Mouse (Mus musculus): Measurements from ENCODE around the gene Golga1. TPM values are rescaled to one million over a fixed set of nuclear protein-coding genes. Genes with fewer than 3 reads are reported as not detected.

Gene Golga1
- total RNA-seq, 4 experiments from 2014 or later: 12.0 to 15.7 (median 14.1) TPM

- no peak for DNase-seq (ENCODE audit: low spot score)
These were observed 59.1 kb downstream of the Golga1 start for GRCm38 (mm10) chr2:39006149-39006730.

GRCm38 (mm10) chr2:39005574-39006079, 59.7 kb downstream of the Golga1 start, which contains the start of gene Rpl35:
TSS of gene Rpl35 (minus strand) at chr2:39005624.
- no peak for DNase-seq (ENCODE audit: low spot score)

DNA sequence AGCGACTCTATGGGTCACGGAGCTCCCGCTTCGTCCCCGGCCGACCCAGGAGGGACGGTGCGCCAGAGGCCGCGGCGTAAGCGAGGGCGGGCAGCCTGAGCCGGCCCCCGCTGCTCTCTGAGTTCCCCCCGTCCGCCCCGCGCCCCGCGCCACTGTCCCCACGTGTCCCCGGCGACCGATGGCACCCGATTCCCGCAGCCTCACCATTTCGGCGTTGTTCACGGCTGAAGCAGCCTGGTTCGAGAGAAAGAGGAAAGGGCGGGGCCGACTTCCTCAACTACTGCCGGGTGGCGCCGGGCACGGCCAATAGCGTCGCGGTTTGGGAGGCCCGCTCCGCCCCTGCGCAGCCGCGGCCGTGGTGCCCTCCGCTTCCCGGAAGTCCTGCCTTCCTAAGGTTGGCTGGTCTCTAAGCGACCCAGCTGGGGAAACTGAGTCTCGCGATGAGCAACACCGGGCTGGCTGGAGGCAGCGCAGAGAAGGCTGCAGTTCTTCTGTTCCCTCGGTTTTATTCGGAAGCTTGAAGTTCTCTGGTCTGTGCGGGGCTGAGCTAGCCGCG, 60.4 kb downstream of the Golga1 start, which contains the start of gene Arpc5l:
Gene Arpc5l, plus strand, starts transcription at position 469 of the 556 bp plus-strand sequence.
- peak; percentile 91 for DNase-seq (ENCODE audit: low spot score)

- no peak for DNase-seq (ENCODE audit: low spot score)
These were observed 61.0 kb downstream of the Golga1 start for GRCm38 (mm10) chr2:39004372-39004771.

DNA sequence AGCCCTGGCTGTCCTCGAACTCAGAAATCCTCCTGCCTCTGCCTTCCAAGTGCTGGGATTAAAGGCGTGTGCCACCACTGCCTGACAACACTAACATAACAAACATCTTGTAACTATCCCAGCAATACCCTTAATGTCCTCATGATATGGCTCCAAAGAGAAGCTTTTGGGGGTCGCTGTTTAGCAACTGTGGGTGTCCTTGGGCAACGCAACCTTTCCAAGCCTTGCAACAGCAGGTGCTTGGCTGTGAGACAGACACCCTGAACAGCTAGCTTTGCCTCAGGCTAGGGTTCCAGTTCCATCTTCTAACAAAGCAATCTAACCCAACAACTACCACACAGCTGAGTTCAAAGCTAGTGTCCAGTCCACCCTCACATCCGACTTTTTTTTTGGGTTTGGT, 61.8 kb downstream of the Golga1 start:
- DNase-seq (ENCODE audit: low spot score): no peak

GRCm38 (mm10) chr2:39003106-39003505, 62.2 kb downstream of the Golga1 start:
- no peak for DNase-seq (ENCODE audit: low spot score)

- DNase-seq (ENCODE audit: low spot score): no peak
These were observed 63.5 kb downstream of the Golga1 start for GRCm38 (mm10) chr2:39001866-39002265.

GRCm38 (mm10) chr2:39000587-39000919, 64.8 kb downstream of the Golga1 start:
- no peak for DNase-seq (ENCODE audit: low spot score)

GRCm38 (mm10) chr2:38999910-39000586, 65.3 kb downstream of the Golga1 start:
- DNase-seq (ENCODE audit: low spot score): no peak

DNA sequence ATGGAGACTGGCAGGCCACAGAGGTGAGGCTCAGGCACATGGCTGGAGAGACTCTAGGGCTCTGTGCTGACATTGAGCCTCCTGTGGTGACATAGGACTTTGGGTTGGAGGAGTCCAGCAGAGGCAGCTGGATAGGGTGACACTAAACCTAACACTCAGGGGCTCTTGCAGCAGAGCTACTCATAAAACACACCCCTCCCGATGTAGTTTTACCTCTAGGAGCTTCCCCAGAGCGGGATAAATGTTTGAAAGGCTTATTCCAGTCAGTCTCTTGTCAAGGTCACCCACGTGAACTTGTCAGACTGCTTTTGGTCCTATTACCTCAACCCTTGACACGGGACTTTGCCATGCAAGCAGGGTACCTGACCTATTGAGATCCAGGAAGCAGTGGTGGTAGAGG, 66.0 kb downstream of the Golga1 start:
- DNase-seq (ENCODE audit: low spot score): no peak

GRCm38 (mm10) chr2:38997386-38998374, 67.7 kb downstream of the Golga1 start, which contains the start of gene Wdr38:
TSS of gene Wdr38 (plus strand) at chr2:38997476.
- peak; percentile 90 for DNase-seq (ENCODE audit: low spot score)

GRCm38 (mm10) chr2:38992452-38992851, 72.9 kb downstream of the Golga1 start:
- no peak for DNase-seq (ENCODE audit: low spot score)

DNA sequence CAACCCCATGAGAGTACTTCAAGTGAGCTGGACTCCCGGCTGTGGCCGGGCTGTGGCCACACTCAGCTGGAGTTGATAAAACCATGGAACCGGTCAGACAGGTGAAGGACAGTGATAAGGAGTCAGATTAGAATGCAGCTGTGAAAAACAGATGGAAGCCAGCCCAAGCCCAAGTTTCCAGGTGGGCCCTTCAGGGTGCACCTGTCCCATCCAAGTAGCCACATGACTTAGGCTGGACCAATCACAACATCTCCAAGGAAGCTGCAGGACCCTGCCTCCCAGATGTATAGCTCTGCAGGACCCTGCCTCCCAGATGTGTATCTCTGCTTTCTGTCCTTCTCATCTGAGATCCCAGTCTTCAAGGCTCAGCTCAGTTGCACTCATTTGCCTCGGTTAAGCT, 73.3 kb downstream of the Golga1 start:
- DNase-seq (ENCODE audit: low spot score): no peak

DNA sequence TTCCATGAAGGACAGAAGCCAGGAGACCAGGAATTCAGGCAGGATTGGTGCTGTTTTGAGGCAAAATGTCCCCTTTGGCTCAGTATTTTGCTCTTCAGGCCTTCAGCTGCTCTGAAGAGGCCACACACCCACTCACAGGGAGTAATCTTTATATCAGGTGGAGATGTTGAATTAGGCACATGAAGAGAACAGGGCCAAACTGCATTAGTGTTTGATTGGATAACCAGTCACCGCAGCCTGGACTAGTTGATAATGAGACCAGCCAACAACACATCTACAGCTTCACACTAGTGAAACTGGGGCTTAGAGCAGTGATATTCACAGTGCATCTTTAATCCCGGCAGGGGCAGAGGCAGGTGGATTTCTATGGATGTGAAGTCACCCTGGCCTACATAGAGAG, 76.4 kb downstream of the Golga1 start:
- DNase-seq (ENCODE audit: low spot score): no peak

DNA sequence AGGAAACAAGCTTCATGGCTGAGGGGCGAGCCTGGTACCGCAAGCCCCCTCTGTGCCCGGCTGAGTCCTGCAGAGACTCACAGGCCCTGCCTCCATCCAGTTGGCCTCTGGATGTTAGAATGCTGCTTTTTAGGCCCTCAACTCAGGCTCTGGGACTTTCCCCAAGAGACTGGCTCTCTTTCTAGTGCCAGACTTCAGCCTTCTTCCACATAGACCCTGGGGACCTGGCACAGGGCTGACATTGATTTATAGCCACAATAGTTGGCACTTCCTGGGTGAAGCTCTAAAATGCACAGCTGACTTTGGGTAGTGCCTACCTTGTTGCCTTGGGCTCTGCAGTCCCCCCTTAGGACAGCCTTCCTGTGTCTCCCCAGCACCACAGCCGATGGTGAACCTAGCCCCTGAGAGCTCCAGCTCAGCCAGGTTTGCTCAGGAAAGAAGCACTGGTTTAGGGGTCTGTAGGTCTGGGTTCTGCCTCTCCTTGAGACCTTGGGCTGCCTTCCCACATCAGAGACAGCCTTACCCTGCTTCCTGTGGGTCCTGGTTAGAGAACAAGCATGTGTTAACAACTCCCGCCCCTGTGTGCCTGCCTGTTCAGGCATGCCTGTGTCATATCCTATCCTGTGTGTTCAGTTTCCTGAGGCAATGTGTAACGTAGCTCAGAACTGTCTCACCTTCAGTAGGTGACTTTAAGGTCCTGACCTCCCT, 77.4 kb downstream of the Golga1 start:
- no peak for DNase-seq (ENCODE audit: low spot score)

GRCm38 (mm10) chr2:38987371-38987770, 78.0 kb downstream of the Golga1 start:
- no peak for DNase-seq (ENCODE audit: low spot score)

DNA sequence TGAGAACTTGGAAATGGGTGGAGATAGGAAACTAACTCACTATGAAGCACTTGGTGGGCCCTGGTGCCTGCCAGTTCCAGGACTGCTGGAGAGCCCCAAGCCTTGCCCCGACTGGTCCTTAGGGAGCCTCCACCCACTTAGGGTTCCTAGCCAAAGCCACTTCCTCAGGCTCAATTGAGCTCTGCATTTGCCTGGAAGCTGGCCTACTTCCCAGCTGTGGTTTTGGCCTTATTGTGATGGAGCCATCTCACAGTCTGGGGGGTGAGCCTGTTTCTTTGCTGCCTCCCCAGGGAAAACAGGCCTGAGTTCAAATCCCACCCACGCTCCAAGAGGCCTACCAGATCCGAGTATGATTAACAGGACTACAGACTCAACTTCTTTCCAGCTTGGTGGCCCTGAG, 78.8 kb downstream of the Golga1 start:
- DNase-seq (ENCODE audit: low spot score): peak; percentile 80

GRCm38 (mm10) chr2:38983456-38983855, 81.9 kb downstream of the Golga1 start:
- no peak for DNase-seq (ENCODE audit: low spot score)

- DNase-seq (ENCODE audit: low spot score): no peak
These were observed 87.5 kb downstream of the Golga1 start for GRCm38 (mm10) chr2:38977837-38978236.

DNA sequence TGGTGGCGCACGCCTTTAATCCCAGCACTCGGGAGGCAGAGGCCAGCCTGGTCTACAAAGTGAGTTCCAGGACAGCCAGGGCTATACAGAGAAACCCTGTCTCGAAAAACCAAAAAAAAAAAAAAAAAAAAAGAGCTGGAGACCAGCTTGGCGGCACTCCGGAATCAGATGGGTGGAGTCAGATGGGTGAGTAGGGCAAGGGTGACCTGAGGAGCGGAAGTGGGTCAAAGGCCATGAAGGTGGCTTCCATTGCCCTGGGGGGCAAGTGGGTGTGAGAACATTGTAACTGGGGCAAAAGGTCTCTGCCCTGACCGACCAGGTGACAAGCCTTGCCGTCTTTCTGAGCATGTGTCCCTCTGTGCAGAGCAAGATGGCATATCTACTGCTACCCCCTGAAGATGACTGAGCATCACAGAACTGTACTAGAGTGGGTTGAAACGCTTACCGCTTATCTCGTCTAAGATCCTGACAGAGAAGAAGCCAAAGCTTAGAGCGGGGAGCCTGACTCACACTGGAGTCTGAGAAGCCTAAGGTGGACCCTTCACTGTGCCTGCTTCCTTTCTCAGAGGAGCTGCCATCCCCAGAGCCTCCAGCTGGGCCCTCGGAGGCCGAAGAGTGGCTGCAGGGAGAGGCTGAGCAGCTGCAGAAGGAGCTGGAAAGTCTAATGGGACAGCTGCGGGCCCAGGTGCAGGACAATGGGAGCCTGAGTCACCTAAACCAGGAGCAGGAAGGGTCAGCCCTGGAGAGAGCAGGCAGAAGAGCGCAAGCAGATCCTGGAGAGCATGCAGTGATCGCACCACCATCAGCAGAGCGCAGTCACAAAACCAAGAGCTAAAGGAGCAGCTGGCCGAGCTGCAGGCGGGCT, 89.2 kb downstream of the Golga1 start:
- no peak for DNase-seq (ENCODE audit: low spot score)
